Mouse (Mus musculus) right cerebral cortex, postnatal 10 days (tissue): ENCODE results near the gene Slc46a3.

Experiments used
- DNase-seq, 2 experiments: peaks; one replicate each; pipeline ENCODE4 v3.0.0; 2021; ENCODE audit warnings: low spot score in 2 of 2

Slc46a3 gene

GRCm38 (mm10) chr5:147845319-147845718 is 49.3 kb downstream of the Slc46a3 start:
- no peak for DNase-seq

- no peak for DNase-seq
Measured at GRCm38 (mm10) chr5:147843340-147843739, 51.3 kb downstream of the Slc46a3 start.

- DNase-seq: no peak
Measured at GRCm38 (mm10) chr5:147839418-147839817, 55.2 kb downstream of the Slc46a3 start.

GRCm38 (mm10) chr5:147834841-147835500 is 59.6 kb downstream of the Slc46a3 start:
- DNase-seq: no peak

- DNase-seq: no peak
Measured at GRCm38 (mm10) chr5:147832842-147833241, 61.8 kb downstream of the Slc46a3 start.

GRCm38 (mm10) chr5:147828846-147829245 is 65.8 kb downstream of the Slc46a3 start:
- DNase-seq: no peak
